Mouse (Mus musculus) kidney, postnatal 0 days (tissue): ENCODE measurements around the gene Gm7247. TPM values are rescaled to one million over a fixed set of nuclear protein-coding genes. Genes with fewer than 3 reads are reported as not detected.
"Not testable (repeated sequence)": the region's sequence is repeated elsewhere in the genome, so short reads cannot be mapped to it uniquely, and the experiment has no call there.

Experiments used
- ATAC-seq: fragments of 200-750 bp; cut with Nextera tagmentation; replicated peaks from 2 replicates; pipeline ENCODE4 v1.8.0; 2017; ENCODE audit warnings: low read depth, moderate number of reproducible peaks, moderate TSS enrichment, moderate library complexity; ENCODE audit not compliant: low FRiP score
- DNase-seq: peaks from one replicate; pipeline ENCODE4 v3.0.0-alpha.2; 2016; ENCODE audit warnings: low spot score
- H3K27ac ChIP-seq: fragments of 300-500 bp; sonication (generic); 2 replicates; pipeline ENCODE4 v1.5.1; 2014; ENCODE audit warnings: mild to moderate bottlenecking
- H3K27me3 ChIP-seq: fragments of 300-500 bp; sonication (generic); 2 replicates; pipeline ENCODE4 v1.6.1; 2014; ENCODE audit warnings: low read length, mixed read lengths; ENCODE audit not compliant: insufficient read depth
- H3K36me3 ChIP-seq: fragments of 300-500 bp; sonication (generic); 2 replicates; pipeline ENCODE4 v1.6.1; 2014; ENCODE audit warnings: low read length, mixed read lengths; ENCODE audit not compliant: insufficient read depth
- H3K4me1 ChIP-seq: fragments of 300-500 bp; sonication (generic); replicated peaks from 2 replicates; pipeline ENCODE4 v1.6.1; 2014; ENCODE audit warnings: antibody characterized with exemption, low read length, mixed read lengths; ENCODE audit not compliant: insufficient read depth
- H3K4me2 ChIP-seq: fragments of 300-500 bp; sonication (generic); 2 replicates; pipeline ENCODE4 v1.6.1; 2014; ENCODE audit warnings: mild to moderate bottlenecking, low read length, moderate library complexity, mixed read lengths
- H3K4me3 ChIP-seq: fragments of 300-500 bp; sonication (generic); replicated peaks from 2 replicates; pipeline ENCODE4 v1.5.1; 2014; ENCODE audit warnings: low read depth, low read length
- H3K9ac ChIP-seq: fragments of 300-500 bp; sonication (generic); 2 replicates; pipeline ENCODE4 v1.6.1; 2014; ENCODE audit warnings: low read depth, low read length
- H3K9me3 ChIP-seq: fragments of 300-500 bp; sonication (generic); replicated peaks from 2 replicates; pipeline ENCODE4 v1.6.1; 2016; ENCODE audit warnings: low read length, inconsistent platforms, mixed read lengths
- CTCF ChIP-seq: IDR thresholded peaks from 2 replicates; pipeline ENCODE4 v1.5.1; 2016; ENCODE audit warnings: antibody characterized with exemption, low read depth, mild to moderate bottlenecking, moderate library complexity
- WGBS: fragments of 180-500 bp; shearing (Covaris S2); extraction: QIAGEN DNeasy Blood & Tissue Kit; methylation state at CpG from one replicate; pipeline ENCODE4 v1.1.7; 2014; 5-methylcytosine and 5-hydroxymethylcytosine counted together
- polyA plus RNA-seq: library from polyadenylated mRNA; unstranded; fragments of >200 nt; fragmentation: Nextera tagmentation; extraction: Ambion mirVana; gene quantifications from 2 replicates; pipeline ENCODE4 v1.2.1, GENCODE M21; 2015

The Gm7247 gene
- polyA plus RNA-seq, 1 experiment from 2014 or later = not detected

DNA sequence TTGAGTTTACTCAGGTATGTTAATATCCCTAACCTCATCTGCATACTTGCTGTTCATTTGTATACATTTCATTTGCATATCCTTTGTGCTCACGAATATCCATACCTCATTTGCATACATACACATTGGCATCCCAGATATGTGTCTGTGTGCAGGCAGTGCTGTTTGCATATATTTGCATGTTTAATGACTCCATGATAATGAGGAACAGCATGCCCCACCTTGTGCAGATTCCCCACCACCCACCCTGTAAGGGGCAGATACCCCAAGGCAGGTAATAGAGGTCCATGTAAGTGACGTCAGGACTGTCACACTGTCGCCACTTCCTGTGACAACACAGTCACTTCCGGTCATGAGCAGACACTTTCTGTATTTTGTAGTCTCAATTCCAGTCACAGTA is 24.2 kb downstream of the Gm7247 start:
- no peak for DNase-seq
- WGBS = 94% methylated on average over 4 of the region's 4 CpGs
- ATAC-seq = peak; percentile 61; the same call in 1 of the 2 replicates
- Histone ChIP-seq H3K4me1 (no peaks in the 10 kb centered on the region), H3K27me3 (no peaks in the 10 kb centered on the region), H3K9ac (no peak overlapping the region), H3K4me2 (no peak overlapping the region), H3K4me3 (no peak overlapping the region), H3K9me3 (no peaks in the 10 kb centered on the region), H3K27ac (no peak overlapping the region), H3K36me3 (no peaks in the 10 kb centered on the region)
- TF ChIP-seq CTCF = no peak

- H3K36me3 ChIP-seq = no peaks in the 10 kb centered on the region
- H3K9ac ChIP-seq = no peak overlapping the region
- H3K27me3 ChIP-seq = no peaks in the 10 kb centered on the region
- 96% methylated on average over 8 of the region's 8 CpGs for WGBS
- H3K9me3 ChIP-seq = no peaks in the 10 kb centered on the region
- no peak overlapping the region for H3K4me3 ChIP-seq
- H3K4me1 ChIP-seq = no peaks in the 10 kb centered on the region
- TF ChIP-seq CTCF = no peak
- H3K27ac ChIP-seq = no peak overlapping the region
- H3K4me2 ChIP-seq = no peak overlapping the region
- DNase-seq (no peak), ATAC-seq (no peak)
Observed at GRCm38 (mm10) chr14:51387768-51388167, 26.2 kb downstream of the Gm7247 start.

DNA sequence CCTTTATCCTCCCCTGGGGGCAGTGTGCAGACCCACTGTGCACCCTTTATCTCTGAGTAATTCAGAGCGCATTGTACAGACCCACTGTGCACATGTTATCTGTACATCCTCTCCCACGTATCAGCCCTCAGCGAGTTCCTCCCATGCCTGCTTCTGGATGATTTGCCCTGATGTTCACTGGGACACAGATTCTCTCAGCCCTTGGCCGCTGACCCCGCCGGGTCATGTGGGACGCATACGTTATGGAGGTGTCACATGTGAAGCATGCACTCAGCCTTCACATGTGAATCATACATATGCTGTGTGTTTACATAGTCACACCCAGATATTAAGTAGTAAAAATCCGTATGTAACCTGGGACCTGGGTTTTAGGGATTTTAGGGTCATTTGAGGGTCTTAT is 26.7 kb downstream of the Gm7247 start:
- Histone ChIP-seq H3K9me3 (no peaks in the 10 kb centered on the region), H3K4me1 (no peaks in the 10 kb centered on the region), H3K4me3 (no peak overlapping the region), H3K4me2 (no peak overlapping the region), H3K36me3 (no peaks in the 10 kb centered on the region), H3K27me3 (no peaks in the 10 kb centered on the region), H3K27ac (no peak overlapping the region), H3K9ac (no peak overlapping the region)
- WGBS = 93% methylated on average over 9 of the region's 9 CpGs
- TF ChIP-seq CTCF = no peak
- ATAC-seq (0 out of 2 replicates have a peak, but pooled peaks have one; percentile 25), DNase-seq (no peak)

- no peak within 1 kb of the TSS for H3K4me2 ChIP-seq
- H3K9me3 ChIP-seq = no peaks in the 10 kb centered on the region
- DNase-seq = no peak
- no peak within 1 kb of the TSS for H3K4me3 ChIP-seq
- H3K9ac ChIP-seq = no peak within 1 kb of the TSS
- no peaks in the 10 kb centered on the region for H3K27me3 ChIP-seq
- no peak for TF ChIP-seq CTCF
- no peak within 1 kb of the TSS for H3K27ac ChIP-seq
- H3K4me1 ChIP-seq = no peaks in the 10 kb centered on the region
- WGBS = 80% methylated on average over 1 of the region's 1 CpGs
- H3K36me3 ChIP-seq = no peaks in the 10 kb centered on the region
- no peak for ATAC-seq
Observed at GRCm38 (mm10) chr14:51410520-51410919, 49.0 kb downstream of the Gm7247 start, which contains the start of gene Vmn2r88. Gene Vmn2r88 (plus strand): TSS chr14:51410820.

DNA sequence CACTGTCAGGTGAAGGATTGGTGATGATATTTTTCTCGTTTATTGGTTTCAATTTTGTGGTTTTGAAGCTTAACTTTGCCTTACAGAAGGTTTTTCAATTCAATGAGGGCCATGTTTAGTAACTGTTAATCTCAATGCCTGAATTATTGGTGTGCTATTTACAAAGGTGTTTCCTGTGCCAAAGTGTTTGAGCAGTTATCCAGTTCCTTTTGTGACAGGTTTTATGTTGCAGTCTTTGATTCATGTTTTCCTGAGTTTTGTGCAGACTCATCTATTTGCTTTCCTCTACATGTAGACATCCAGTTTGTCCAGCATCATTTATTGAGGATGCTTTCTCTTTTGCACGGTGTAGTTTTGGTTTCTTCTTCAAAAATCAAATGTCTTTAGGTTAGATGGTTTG is 62.3 kb downstream of the Gm7247 start:
- no peaks in the 10 kb centered on the region for H3K4me1 ChIP-seq
- DNase-seq = no peak
- 51% methylated on average over 2 of the region's 2 CpGs for WGBS
- no peaks in the 10 kb centered on the region for H3K9me3 ChIP-seq
- no peak for TF ChIP-seq CTCF
- no peak for ATAC-seq
- no peak overlapping the region for H3K4me3 ChIP-seq
- no peak overlapping the region for H3K9ac ChIP-seq
- no peaks in the 10 kb centered on the region for H3K36me3 ChIP-seq
- H3K4me2 ChIP-seq = no peak overlapping the region
- H3K27me3 ChIP-seq = no peaks in the 10 kb centered on the region
- H3K27ac ChIP-seq = no peak overlapping the region

DNA sequence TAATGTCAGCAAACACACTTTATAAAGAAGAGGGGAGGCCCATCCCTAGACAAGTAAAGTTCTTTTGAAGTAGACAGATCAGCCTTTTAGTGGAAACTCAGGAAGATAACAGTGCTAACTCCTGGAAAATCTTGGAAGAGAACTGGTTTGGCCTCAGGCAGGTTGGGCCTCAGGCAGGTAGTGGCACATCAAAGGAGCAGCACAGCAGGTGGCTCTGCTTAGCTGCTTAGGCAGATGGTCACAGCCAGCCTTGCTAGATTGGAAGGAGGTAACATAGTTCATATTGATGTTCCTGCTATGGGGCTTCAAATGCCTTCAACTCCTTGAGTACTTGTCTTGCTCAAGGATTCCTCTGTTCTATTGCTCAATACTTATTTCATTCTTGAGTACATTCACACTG is 68.6 kb downstream of the Gm7247 start:
- DNase-seq, H3K27ac ChIP-seq, ATAC-seq, H3K9ac ChIP-seq, H3K9me3 ChIP-seq, H3K4me2 ChIP-seq, H3K36me3 ChIP-seq, H3K4me1 ChIP-seq, H3K4me3 ChIP-seq, H3K27me3 ChIP-seq: not testable (repeated sequence)

DNA sequence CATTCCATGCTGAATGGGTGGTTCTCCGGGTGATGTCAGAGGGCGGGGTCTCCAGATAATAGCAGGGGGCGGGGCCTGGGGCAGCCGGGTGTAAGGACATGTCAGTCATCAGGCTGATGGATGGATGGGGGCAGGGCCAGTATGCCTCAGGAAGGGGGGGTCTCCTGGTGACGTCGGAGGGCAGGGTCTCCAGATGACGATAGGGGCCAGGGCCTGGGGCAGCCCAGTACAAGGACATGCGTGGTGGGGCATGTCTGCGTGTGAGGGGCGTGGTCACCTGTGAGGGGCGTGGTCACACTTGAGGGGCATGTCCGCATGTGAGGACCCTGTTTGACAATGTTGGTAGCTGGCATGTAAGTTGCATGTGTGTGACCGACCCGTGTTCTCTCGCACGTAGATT is 73.0 kb downstream of the Gm7247 start:
- DNase-seq (no peak), ATAC-seq (peak; percentile 49; the same call in 1 of the 2 replicates)
- no peak for TF ChIP-seq CTCF
- Histone ChIP-seq H3K9me3 (no peaks in the 10 kb centered on the region), H3K27me3 (no peaks in the 10 kb centered on the region), H3K27ac (no peak overlapping the region), H3K4me3 (no peak overlapping the region), H3K4me2 (no peak overlapping the region), H3K36me3 (no peaks in the 10 kb centered on the region), H3K4me1 (no peaks in the 10 kb centered on the region), H3K9ac (no peak overlapping the region)
- WGBS = 94% methylated on average over 16 of the region's 16 CpGs
